Mouse (Mus musculus): Measurements from ENCODE around the gene Fads1. TPM values are rescaled to one million over a fixed set of nuclear protein-coding genes. Genes with fewer than 3 reads are reported as not detected.

Gene Fads1
- polyA plus RNA-seq, 1 experiment = not detected

- 86% methylated on average over 10 of the region's 10 CpGs for WGBS
- Histone ChIP-seq H3K27ac (ENCODE audit: insufficient read depth, low read depth, low read length) (no peak overlapping the region), H3K4me1 (ENCODE audit: control insufficient read depth, insufficient read depth, low read length) (no peaks in the 10 kb centered on the region), H3K4me3 (ENCODE audit: insufficient read depth, low read depth, low read length) (no peak overlapping the region)
- TF ChIP-seq CTCF (IDR thresholded peaks at IDR 0.05; ENCODE audit: insufficient read depth, low read depth, low read length) (no peak), POLR2A (IDR thresholded peaks at IDR 0.05; ENCODE audit: insufficient read depth, low read depth, low read length) (no peak)
Measured at GRCm38 (mm10) chr19:10213796-10214471, 31.2 kb downstream of the Fads1 start.

DNA sequence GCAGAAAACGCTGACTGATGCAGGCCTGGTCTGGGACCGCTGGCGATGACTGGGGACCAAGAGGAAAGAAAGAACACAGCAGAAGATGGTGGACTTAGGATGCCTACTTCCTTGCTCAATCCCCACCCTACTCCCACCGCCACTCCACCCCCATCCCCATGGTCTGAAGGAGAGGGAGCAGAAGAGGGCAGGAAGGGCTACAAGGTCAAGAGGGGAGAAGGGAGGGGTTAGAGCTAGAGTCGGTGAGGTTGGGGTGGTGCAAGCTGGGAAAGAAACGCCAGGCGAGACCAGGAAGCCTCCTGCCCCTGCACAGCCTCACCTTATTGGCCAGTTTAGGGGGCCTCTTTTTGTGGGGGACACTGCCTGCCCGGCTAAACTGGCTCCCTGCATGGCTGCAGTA is 33.4 kb downstream of the Fads1 start:
- Histone ChIP-seq H3K4me1 (ENCODE audit: control insufficient read depth, insufficient read depth, low read length) (no peaks in the 10 kb centered on the region), H3K27ac (ENCODE audit: insufficient read depth, low read depth, low read length) (no peak overlapping the region), H3K4me3 (ENCODE audit: insufficient read depth, low read depth, low read length) (no peak overlapping the region)
- TF ChIP-seq POLR2A (IDR thresholded peaks at IDR 0.05; ENCODE audit: insufficient read depth, low read depth, low read length) = no peak
- no peak for TF ChIP-seq CTCF (IDR thresholded peaks at IDR 0.05; ENCODE audit: insufficient read depth, low read depth, low read length)
- WGBS = 89% methylated on average over 8 of the region's 8 CpGs

DNA sequence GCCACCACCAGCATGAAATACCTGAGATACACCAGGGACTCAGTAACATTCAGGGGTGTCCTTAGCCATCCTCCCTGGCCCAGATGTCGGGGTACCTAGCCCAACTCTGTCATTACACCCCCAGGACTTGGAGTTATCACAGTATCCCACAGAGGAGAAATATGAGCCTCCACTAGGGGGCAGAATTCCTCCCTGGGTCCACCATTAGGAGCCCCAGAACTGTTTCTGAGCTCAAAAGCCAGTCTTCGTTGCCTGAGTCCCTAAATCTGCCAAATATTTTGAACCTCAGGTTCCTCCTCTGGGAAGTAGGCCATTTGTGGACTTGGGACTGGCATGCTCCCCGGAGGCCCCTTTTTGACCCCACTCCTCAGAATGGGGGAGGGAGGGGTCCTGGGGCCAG is 36.4 kb downstream of the Fads1 start:
- H3K27ac ChIP-seq (ENCODE audit: insufficient read depth, low read depth, low read length) = no peak overlapping the region
- no peaks in the 10 kb centered on the region for H3K4me1 ChIP-seq (ENCODE audit: control insufficient read depth, insufficient read depth, low read length)
- H3K4me3 ChIP-seq (ENCODE audit: insufficient read depth, low read depth, low read length) = no peak overlapping the region
- no peak for TF ChIP-seq POLR2A (IDR thresholded peaks at IDR 0.05; ENCODE audit: insufficient read depth, low read depth, low read length)
- no peak for TF ChIP-seq CTCF (IDR thresholded peaks at IDR 0.05; ENCODE audit: insufficient read depth, low read depth, low read length)
- 35% methylated on average over 3 of the region's 3 CpGs for WGBS

DNA sequence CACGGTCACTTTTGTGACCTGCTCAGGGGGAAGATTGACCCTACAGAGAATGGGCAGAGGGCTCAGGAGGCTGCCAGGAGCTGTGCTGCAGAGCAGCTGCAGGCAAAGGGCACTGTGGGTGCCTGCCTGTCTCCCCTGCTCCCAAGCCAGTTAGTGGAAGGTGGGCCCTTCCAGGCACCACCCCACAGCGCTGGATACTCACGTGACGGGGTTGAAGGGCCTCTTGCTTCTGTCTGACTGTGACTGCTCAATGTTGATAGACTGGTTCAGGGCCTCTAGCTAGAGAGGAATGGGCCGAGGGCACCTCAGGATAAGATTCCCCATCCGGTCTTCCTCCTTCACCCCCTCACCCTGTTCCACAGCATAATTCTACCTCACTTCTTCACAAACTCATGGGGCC is 36.9 kb downstream of the Fads1 start:
- TF ChIP-seq POLR2A (IDR thresholded peaks at IDR 0.05; ENCODE audit: insufficient read depth, low read depth, low read length) (no peak), CTCF (IDR thresholded peaks at IDR 0.05; ENCODE audit: insufficient read depth, low read depth, low read length) (no peak)
- no peaks in the 10 kb centered on the region for H3K4me1 ChIP-seq (ENCODE audit: control insufficient read depth, insufficient read depth, low read length)
- no peak overlapping the region for H3K27ac ChIP-seq (ENCODE audit: insufficient read depth, low read depth, low read length)
- 77% methylated on average over 6 of the region's 6 CpGs for WGBS
- no peak overlapping the region for H3K4me3 ChIP-seq (ENCODE audit: insufficient read depth, low read depth, low read length)

- Histone ChIP-seq H3K4me1 (ENCODE audit: control insufficient read depth, insufficient read depth, low read length) (no peaks in the 10 kb centered on the region), H3K4me3 (ENCODE audit: insufficient read depth, low read depth, low read length) (no peak overlapping the region), H3K27ac (ENCODE audit: insufficient read depth, low read depth, low read length) (no peak overlapping the region)
- WGBS = 71% methylated on average over 4 of the region's 4 CpGs
- TF ChIP-seq POLR2A (IDR thresholded peaks at IDR 0.05; ENCODE audit: insufficient read depth, low read depth, low read length) (no peak), CTCF (IDR thresholded peaks at IDR 0.05; ENCODE audit: insufficient read depth, low read depth, low read length) (no peak)
Measured at GRCm38 (mm10) chr19:10221585-10221984, 38.9 kb downstream of the Fads1 start.

GRCm38 (mm10) chr19:10222656-10223055 is 40.0 kb downstream of the Fads1 start:
- no peaks in the 10 kb centered on the region for H3K4me1 ChIP-seq (ENCODE audit: control insufficient read depth, insufficient read depth, low read length)
- 57% methylated on average over 8 of the region's 8 CpGs for WGBS

GRCm38 (mm10) chr19:10223561-10223960 is 40.9 kb downstream of the Fads1 start:
- Histone ChIP-seq H3K4me3 (ENCODE audit: insufficient read depth, low read depth, low read length) (no peak overlapping the region), H3K27ac (ENCODE audit: insufficient read depth, low read depth, low read length) (no peak overlapping the region), H3K4me1 (ENCODE audit: control insufficient read depth, insufficient read depth, low read length) (no peaks in the 10 kb centered on the region)
- TF ChIP-seq POLR2A (IDR thresholded peaks at IDR 0.05; ENCODE audit: insufficient read depth, low read depth, low read length) (no peak), CTCF (IDR thresholded peaks at IDR 0.05; ENCODE audit: insufficient read depth, low read depth, low read length) (no peak)
- 81% methylated on average over 4 of the region's 4 CpGs for WGBS

More at GRCm38 (mm10) chr19:10222656-10223055, 40.0 kb downstream of the Fads1 start:
- TF ChIP-seq CTCF (IDR thresholded peaks at IDR 0.05; ENCODE audit: insufficient read depth, low read depth, low read length) (no peak), POLR2A (IDR thresholded peaks at IDR 0.05; ENCODE audit: insufficient read depth, low read depth, low read length) (no peak)
- Histone ChIP-seq H3K4me3 (ENCODE audit: insufficient read depth, low read depth, low read length) (no peak overlapping the region), H3K27ac (ENCODE audit: insufficient read depth, low read depth, low read length) (no peak overlapping the region)

DNA sequence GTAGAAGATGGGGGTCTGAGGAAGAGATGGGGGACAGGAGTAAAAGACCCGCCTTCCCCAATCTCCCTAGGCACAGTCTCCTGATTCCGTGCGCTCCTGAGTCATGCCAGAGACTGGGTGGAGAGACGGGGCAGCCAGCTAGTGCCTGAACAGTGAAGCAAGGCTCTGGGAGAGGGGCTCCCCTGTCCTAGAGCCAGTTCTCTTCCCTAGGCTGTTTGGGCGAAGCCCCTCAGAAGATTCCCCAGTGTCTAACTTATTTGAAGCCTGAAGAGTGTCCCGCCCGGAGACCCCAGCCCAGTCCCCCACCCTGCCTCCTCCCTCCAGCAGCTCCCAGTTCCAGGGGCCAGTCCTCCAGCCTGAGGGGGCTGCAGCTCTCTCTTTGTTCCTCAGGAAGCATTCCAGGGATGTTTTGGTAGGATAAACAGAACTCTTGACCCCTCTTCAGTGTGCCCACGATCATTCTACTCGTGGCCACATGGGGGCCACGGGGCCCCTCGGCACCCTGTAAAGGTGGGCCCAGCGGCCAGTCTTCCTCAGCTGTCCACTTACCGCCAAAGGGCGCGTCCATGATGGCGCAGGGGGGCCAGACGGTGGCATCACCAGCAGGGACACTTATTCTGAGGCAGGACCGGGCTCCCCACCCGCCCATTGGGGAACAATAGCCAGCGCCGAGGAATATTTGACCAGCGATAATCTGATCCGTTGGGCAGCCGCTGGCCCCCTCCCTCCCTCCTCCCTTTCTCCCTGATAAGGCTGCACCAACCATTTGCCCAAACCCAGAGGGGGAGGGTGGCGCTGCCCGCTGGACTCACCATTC is 42.2 kb downstream of the Fads1 start:
- Histone ChIP-seq H3K27ac (ENCODE audit: insufficient read depth, low read depth, low read length) (no peak overlapping the region), H3K4me1 (ENCODE audit: control insufficient read depth, insufficient read depth, low read length) (no peaks in the 10 kb centered on the region), H3K4me3 (ENCODE audit: insufficient read depth, low read depth, low read length) (no peak overlapping the region)
- TF ChIP-seq POLR2A (IDR thresholded peaks at IDR 0.05; ENCODE audit: insufficient read depth, low read depth, low read length) = no peak
- 40% methylated on average over 26 of the region's 26 CpGs for WGBS

DNA sequence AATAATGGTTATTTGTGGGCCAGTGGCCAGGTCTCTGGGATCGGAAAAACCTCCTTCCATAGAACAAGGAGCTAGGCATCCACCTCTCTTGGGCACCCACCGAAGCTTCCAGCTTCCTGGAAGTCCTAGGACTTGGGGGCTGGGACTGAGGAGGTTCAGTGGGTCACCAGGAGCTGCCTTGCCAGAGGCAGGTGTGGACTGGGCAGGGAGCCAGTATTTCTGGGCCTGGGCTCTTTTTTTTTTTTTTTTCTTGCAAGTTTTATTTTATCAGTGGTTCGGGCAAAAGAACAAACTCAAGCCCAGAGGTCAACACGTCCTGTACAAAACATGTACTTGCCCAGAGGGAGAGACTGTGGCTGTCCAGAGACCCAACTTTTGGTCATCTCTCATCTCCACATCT is 43.1 kb downstream of the Fads1 start:
- WGBS = 77% methylated on average over 4 of the region's 4 CpGs
- TF ChIP-seq POLR2A (IDR thresholded peaks at IDR 0.05; ENCODE audit: insufficient read depth, low read depth, low read length) = no peak
- TF ChIP-seq CTCF (IDR thresholded peaks at IDR 0.05; ENCODE audit: insufficient read depth, low read depth, low read length) = no peak
- Histone ChIP-seq H3K27ac (ENCODE audit: insufficient read depth, low read depth, low read length) (no peak overlapping the region), H3K4me3 (ENCODE audit: insufficient read depth, low read depth, low read length) (no peak overlapping the region), H3K4me1 (ENCODE audit: control insufficient read depth, insufficient read depth, low read length) (no peaks in the 10 kb centered on the region)
